Mouse (Mus musculus): ENCODE data around the gene Ecpas. TPM values are rescaled to one million over a fixed set of nuclear protein-coding genes. Genes with fewer than 3 reads are reported as not detected.

Gene Ecpas
- 100 to 1,000 TPM in 1 of 2 experiments, 10 to 100 TPM in 1; 94.3 to 107 TPM for total RNA-seq (2023)

GRCm38 (mm10) chr4:58912629-58913335, at the start of gene Ecpas:
TSS of gene Ecpas (minus strand) at chr4:58912749.

GRCm38 (mm10) chr4:58943420-58944205, 31.1 kb upstream of the Ecpas start, which contains the start of gene Zkscan16:
TSS of gene Zkscan16 (plus strand) at chr4:58943628.

GRCm38 (mm10) chr4:58787616-58788015, 124.9 kb downstream of the Ecpas start, which contains the start of gene Olfr267:
TSS of gene Olfr267 (minus strand) at chr4:58787716.

Other genes with a start within 250 kb of the Ecpas start
- under 1 TPM in 1 of 2 experiments, not detected in 1; 0.41 TPM for gene Olfr267, start 125.0 kb downstream of the Ecpas start, total RNA-seq (2023)
- gene Zkscan16, start 30.9 kb upstream of the Ecpas start, total RNA-seq (2023), result not detected
- gene Ptgr1, start 74.4 kb upstream of the Ecpas start, total RNA-seq (2023), result 1 to 10 TPM in 1 of 2 experiments, under 1 TPM in 1; 0.89 to 3.0 TPM
- gene Dnajc25, start 82.3 kb upstream of the Ecpas start, total RNA-seq (2023), result 10 to 100 TPM; 10.3 to 14.7 TPM
- 1 to 10 TPM in 1 of 2 experiments, not detected in 1; 1.7 TPM for gene Gm20503, start 90.5 kb upstream of the Ecpas start, total RNA-seq (2023)
- gene Gng10, start 122.3 kb upstream of the Ecpas start, total RNA-seq (2023), result 10 to 100 TPM; 40.9 to 45.0 TPM
- gene AI481877, start 226.2 kb upstream of the Ecpas start, total RNA-seq (2023), result not detected

Measured in T-cell, adult 66 days (primary cell).